Mouse (Mus musculus) left cerebral cortex, adult 9 months (tissue): ENCODE results near the gene Pkn2.

Experiments used
- DNase-seq, 2 experiments: peaks; one replicate each; pipeline ENCODE4 v3.0.0; 2022; ENCODE audit warnings: low spot score in 2 of 2

Pkn2 gene

DNA sequence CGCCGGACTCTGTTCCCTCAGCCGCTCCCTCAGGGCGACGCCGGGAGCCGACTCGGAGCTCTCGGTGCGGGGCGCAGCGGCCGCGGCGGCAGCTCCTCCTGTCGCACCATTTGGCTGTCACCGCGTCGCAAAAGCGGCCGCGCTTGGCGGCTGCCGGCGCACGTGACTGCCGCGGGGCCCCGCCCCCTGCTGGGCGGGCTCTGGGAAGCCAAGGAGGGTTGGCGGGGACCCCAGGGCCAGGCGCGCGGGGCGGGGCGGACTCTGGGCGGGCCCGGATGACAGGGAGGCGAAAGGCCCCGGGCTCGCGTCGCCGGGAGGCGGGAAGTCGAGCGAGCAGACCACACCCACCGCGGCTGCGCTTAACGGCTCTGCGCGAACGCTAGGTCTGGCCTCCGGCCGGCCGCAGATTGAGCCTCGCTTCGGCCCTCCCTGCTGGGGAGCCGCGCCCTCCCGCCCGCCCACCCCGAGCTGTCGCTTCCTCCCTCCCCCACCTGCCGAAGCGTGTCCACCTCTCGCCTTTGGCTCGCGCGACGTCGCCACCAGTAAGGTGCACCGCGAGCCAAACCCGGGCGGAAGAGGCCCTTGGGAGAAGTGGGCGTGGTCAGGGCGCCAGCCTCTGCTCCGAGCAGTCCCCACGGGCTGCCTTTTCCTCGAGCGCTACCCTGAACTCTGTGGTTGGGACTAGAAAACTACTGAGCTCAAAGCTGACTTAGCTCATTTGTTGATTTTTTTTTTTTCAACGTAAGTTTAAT, at the start of gene Pkn2:
Gene Pkn2, minus strand, starts transcription at position 133 of the 752 bp plus-strand sequence.
- DNase-seq = peak; percentile 93 to 98

DNA sequence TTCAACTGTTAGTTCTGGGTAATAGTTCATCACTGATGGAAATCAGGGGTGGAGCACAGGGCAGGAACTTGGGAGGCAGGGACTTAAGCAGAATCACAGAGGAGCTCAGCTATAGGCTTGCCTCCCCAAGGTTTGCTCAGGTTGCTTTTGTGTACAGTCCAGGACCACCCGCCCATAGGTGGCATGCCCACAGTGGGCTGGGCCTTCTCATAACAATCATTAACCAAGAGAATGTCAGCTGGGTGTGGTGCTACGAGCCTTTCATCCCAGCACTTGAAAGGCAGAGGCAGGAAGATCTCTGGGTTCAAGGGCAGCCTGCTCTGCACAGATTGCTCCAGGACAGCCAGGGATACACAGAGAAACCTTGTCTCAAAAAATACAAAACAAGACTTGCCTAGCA, 48.1 kb upstream of the Pkn2 start:
- DNase-seq = no peak

DNA sequence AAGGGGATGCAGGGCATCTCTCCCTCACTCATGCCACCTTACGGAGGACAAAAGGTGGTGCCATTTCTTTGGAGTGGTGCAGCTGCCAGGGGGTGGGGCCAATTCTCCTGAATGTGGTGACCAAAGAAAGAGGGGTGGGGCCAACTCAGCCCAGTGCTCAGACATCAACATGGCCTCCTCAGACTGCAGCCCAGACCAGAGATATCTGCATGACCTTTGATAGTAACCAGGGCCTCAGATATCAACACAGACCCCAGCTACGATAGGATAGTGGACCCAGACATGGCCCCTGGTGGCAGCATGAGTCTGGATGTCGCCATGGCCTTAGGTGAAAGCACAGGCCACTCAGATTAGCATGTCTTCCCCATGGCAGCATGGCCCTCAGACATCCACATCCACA, 45.5 kb upstream of the Pkn2 start:
- no peak for DNase-seq

GRCm38 (mm10) chr3:142924831-142925348, 43.1 kb upstream of the Pkn2 start:
- no peak for DNase-seq

GRCm38 (mm10) chr3:142919070-142919469, 37.3 kb upstream of the Pkn2 start:
- DNase-seq = no peak

GRCm38 (mm10) chr3:142917760-142918439, 36.1 kb upstream of the Pkn2 start:
- DNase-seq = no peak

GRCm38 (mm10) chr3:142917171-142917570, 35.4 kb upstream of the Pkn2 start:
- DNase-seq = no peak

DNA sequence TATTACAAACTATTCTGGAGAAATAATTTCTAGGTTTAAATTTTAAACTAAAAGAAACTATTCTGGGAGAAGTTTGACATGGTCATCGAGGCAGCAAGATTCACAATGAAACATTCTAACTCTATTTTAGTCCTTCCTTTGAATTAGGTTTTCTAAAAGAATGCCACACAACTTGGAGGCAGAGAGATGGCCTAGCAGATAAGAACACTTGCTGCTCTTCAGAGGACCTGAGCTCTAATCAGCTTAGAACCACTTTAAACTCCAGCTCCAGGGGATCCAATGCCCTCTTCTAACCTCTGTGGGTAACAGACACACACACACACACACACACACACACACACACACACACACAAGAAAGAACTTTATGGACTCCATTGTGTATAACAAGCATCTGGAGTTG, 31.5 kb upstream of the Pkn2 start:
- no peak for DNase-seq

DNA sequence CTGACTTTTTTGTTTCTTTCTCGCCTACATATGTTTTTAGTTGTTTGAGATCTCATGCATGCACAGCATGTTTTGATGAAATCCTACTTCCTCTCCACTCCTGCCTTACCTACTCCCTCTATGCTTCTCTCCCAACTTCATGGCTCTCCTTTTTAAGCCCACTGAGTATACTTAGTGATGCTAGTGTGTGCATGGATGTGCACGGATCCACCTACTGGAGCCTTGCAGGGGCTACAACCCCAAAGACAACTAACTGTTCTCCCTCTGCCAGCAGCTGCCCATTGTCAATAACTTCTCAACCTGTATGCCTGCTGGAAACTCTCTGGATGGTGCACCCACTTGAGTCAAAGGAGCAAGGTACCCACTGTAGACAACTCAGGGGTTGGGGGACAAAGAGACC, 17.9 kb upstream of the Pkn2 start:
- DNase-seq = no peak

- DNase-seq = no peak
Observed at GRCm38 (mm10) chr3:142898949-142899396, 17.2 kb upstream of the Pkn2 start.

DNA sequence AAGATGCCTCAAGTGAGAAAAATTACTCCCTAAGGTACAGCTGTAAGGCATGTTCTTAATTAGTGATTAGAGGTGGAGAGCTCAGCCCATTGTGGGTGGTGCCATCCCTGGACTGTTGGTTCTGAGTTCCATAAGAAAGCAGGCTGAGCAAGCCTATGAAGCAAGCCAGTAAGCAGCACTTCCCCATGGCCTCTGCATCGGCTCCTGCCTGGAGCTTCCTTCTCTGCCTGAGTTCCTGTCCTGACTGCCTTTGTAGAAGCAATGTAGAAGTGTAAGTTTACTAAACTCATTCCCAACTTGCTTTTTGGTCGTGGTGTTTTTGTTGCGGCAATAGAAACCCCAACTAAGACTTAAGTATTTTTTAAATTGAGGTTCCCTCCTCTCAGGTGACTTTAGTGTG, 8.6 kb upstream of the Pkn2 start:
- no peak for DNase-seq

GRCm38 (mm10) chr3:142886963-142887362, 5.2 kb upstream of the Pkn2 start:
- DNase-seq = no peak

- no peak for DNase-seq
Observed at GRCm38 (mm10) chr3:142884594-142884993, 2.8 kb upstream of the Pkn2 start.

- DNase-seq = peak in 1 of 2 experiments; percentile 14
Observed at GRCm38 (mm10) chr3:142881589-142881871, 274 bp downstream of the Pkn2 start.

DNA sequence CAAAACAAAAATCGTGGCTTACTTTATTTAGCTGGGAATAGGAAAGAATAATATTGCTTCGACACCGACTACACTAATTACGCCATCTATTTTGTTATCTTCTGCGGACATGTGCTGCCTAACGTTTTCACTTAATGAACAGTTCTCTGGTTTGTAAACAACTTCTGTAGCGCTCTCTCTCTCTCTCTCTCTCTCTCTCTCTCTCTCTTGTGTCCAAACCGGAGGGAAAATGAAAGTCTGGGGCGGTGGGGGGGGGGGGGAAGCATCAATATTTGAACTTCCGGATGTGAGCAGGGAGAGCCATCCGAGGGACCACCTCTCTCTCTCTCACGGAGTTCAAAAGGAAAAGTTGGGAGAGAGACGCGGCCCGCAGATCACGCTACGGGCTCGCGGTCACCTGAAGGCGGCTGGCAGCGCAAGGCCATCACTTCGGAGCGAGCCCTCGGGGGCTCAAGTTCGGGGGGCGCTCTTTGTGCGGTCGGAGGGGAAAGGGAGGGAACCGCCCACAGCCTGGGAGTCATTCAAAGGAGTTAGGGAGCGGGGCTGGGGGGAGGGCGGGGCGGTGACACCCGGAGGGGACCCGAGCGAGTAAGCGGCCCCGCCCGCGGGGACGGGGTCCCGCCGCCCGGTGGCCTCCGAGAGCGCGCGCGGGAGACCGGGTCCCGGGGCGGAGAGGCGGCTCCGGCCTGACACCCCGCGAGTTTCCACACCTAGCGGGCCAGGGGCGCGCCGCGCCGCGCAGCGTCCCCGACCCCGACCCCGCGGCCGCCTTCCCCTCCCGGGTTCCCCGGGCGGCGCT, 815 bp downstream of the Pkn2 start:
- DNase-seq = no peak

GRCm38 (mm10) chr3:142863236-142863635, 18.6 kb downstream of the Pkn2 start:
- DNase-seq = no peak

- no peak for DNase-seq
Observed at GRCm38 (mm10) chr3:142856832-142857231, 25.0 kb downstream of the Pkn2 start.

DNA sequence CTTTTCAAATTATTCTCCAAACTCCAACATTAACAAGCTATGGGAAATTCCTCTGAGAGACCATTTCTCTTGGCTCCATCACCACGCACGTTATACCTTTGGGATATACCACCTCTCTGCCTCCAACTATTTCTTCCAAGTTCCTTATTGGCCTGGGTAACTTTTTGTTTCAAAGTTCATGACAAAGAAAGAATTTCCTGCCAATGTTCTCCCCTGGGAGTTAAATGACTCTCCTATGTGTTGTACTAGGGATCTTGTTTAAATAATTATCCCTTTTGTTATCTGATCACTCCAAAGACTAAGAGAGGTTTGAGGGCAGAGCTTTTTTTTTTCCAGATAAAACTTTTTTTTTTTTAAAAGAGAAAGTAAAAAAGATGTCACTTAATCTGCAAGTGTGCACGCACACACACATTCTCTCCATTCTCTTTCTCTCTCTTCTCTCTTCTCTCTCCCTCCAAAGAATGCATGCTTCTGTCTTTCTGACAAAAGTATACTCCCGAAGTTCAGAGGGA, 25.8 kb downstream of the Pkn2 start:
- DNase-seq = no peak

- no peak for DNase-seq
Observed at GRCm38 (mm10) chr3:142852911-142853310, 28.9 kb downstream of the Pkn2 start.

DNA sequence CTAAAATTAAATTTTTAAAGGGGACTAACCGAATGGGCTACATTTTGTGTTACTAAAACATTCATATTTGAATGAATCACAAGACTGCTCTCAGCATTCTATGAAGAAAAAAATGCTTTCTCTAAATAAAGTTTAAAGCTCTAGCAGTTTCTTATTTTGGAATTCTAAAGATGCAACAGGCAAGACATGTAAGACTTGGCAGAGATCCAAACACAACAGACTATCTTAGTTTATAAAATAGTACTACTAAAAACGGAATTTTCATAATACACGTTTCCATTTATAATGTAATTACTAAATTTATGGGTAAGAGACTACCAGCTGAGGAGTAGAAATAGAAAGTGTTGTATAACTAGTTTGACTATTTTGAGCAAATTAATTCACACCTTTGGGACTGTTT, 30.2 kb downstream of the Pkn2 start:
- DNase-seq = no peak

DNA sequence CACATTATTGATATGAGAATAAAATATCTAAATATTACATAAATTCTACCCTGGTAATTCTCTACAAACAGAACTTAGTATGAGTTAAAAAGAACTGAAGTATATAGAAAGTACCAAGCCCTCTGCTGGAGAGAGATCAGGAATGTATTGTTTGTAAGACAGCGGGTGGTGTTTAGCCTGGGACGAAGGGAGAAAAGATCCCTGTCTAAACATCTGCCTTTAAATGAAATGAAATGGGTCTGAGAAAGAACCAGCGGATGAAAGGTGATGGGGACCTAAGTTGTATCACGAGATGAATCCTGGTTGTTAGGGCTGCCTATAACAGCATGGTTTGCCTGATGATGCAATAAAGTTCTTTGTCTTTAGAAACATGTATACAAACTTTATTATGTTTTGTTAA, 41.8 kb downstream of the Pkn2 start:
- no peak for DNase-seq

DNA sequence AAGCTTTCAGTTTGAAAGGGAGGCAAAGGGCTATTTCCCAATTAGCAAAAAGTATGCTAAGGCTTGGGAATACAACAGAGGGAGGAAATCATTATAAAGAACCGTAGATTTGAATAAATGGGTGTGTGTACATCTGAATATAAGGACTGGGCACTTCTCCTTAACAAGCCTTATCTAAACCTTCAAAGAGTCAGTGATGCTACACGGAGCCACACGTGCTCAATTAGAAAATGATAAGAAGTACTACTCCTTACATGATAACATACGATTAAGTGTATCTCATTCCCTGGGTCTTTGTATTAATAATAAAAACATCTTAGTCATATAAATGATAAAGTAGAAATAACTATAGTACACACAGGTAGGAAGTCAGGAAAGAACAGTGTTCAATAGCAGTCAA, 47.0 kb downstream of the Pkn2 start:
- no peak for DNase-seq
